Mouse (Mus musculus): ENCODE measurements around the gene St6galnac3.

DNA sequence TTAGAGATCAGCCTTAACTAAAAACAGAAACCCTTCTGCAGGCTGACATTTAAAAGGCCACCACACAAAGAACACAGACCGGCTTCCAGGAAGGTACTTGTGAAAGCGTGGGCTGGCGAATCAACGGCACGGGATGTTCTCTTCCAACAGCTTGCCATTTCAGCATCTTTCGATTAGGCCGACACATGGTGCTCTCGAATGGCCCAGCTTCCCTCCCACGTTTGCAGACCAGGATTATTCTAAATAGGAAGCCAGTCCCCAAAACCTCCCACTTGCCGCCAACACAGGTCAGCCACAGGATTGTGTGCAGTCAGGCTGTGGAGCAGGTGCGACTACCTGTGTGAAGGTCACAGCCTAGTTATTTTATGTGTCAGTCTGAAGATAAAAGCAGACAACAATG lies 153.8 kb downstream of the St6galnac3 start:
- TF ChIP-seq CTCF (IDR thresholded peaks at IDR 0.05; ENCODE audit: control insufficient read depth, insufficient read depth, insufficient read length) (no peak), MAX (IDR thresholded peaks at IDR 0.05) (no peak), CEBPB (IDR thresholded peaks at IDR 0.05; ENCODE audit: low read depth) (no peak), MYOD1 (IDR thresholded peaks at IDR 0.05; ENCODE audit: control insufficient read depth, insufficient read length, low read depth) (no peak), USF1 (IDR thresholded peaks at IDR 0.05; ENCODE audit: low read depth) (no peak), MYOG (IDR thresholded peaks at IDR 0.05; ENCODE audit: control insufficient read depth, extremely low read depth, insufficient read length) (no peak), FOSL1 (IDR thresholded peaks at IDR 0.05; ENCODE audit: insufficient read depth, low read length, poor library complexity, severe bottlenecking) (no peak)
